Mouse (Mus musculus): ENCODE data around the gene Supt7l. TPM values are rescaled to one million over a fixed set of nuclear protein-coding genes. Genes with fewer than 3 reads are reported as not detected.

Gene Supt7l
- polyA plus RNA-seq, 1 experiment from 2014 or later, result 8.4 TPM

- Histone ChIP-seq H3K9me3 (ENCODE audit: control insufficient read depth, low read length) (no peaks in the 10 kb centered on the region), H3K27me3 (ENCODE audit: control insufficient read depth, insufficient read depth, low read length) (no peaks in the 10 kb centered on the region), H3K36me3 (ENCODE audit: control insufficient read depth, insufficient read depth, low read length) (no peaks in the 10 kb centered on the region), H3K4me2 (replicated peaks; ENCODE audit: low read depth) (no peak overlapping the region), H3K27ac (replicated peaks) (no peak overlapping the region), H3K4me3 (ENCODE audit: low read depth, low read length) (no peak overlapping the region), H3K9ac (ENCODE audit: low read length) (no peak overlapping the region), H3K4me1 (replicated peaks; ENCODE audit: control insufficient read depth, insufficient read depth) (peaks cover 3% of the 10 kb centered on the region; the same call in 1 of the 2 replicates)
- 82% methylated on average over 7 of the region's 7 CpGs for WGBS
- TF ChIP-seq EP300 (optimal IDR thresholded peaks at IDR 0.05) (no peak), CTCF (IDR thresholded peaks at IDR 0.05; ENCODE audit: low read depth) (no peak)
- DNase-seq (ENCODE audit: low spot score) (no peak), ATAC-seq (ENCODE audit: low FRiP score, low TSS enrichment) (no peak)
These were observed 38.4 kb upstream of the Supt7l start for GRCm38 (mm10) chr5:31566026-31566425.

GRCm38 (mm10) chr5:31564976-31565375 lies 37.4 kb upstream of the Supt7l start:
- DNase-seq (ENCODE audit: low spot score) (no peak), ATAC-seq (ENCODE audit: low FRiP score, low TSS enrichment) (0 out of 2 replicates have a peak, but pooled peaks have one; percentile 46)
- H3K4me2 ChIP-seq (replicated peaks; ENCODE audit: low read depth), result no peak overlapping the region
- H3K9ac ChIP-seq (ENCODE audit: low read length), result no peak overlapping the region
- peak overlapping the region; percentile 65; the same call in 1 of the 2 replicates for H3K27ac ChIP-seq (replicated peaks)
- TF ChIP-seq CTCF (IDR thresholded peaks at IDR 0.05; ENCODE audit: low read depth), result no peak
- no peak for TF ChIP-seq EP300 (optimal IDR thresholded peaks at IDR 0.05)
- H3K9me3 ChIP-seq (ENCODE audit: control insufficient read depth, low read length), result no peaks in the 10 kb centered on the region
- H3K27me3 ChIP-seq (ENCODE audit: control insufficient read depth, insufficient read depth, low read length), result no peaks in the 10 kb centered on the region
- no peaks in the 10 kb centered on the region for H3K36me3 ChIP-seq (ENCODE audit: control insufficient read depth, insufficient read depth, low read length)
- 71% methylated on average over 4 of the region's 4 CpGs for WGBS
- H3K4me3 ChIP-seq (ENCODE audit: low read depth, low read length), result no peak overlapping the region
- H3K4me1 ChIP-seq (replicated peaks; ENCODE audit: control insufficient read depth, insufficient read depth), result peaks cover 3% of the 10 kb centered on the region; the same call in 1 of the 2 replicates

DNA sequence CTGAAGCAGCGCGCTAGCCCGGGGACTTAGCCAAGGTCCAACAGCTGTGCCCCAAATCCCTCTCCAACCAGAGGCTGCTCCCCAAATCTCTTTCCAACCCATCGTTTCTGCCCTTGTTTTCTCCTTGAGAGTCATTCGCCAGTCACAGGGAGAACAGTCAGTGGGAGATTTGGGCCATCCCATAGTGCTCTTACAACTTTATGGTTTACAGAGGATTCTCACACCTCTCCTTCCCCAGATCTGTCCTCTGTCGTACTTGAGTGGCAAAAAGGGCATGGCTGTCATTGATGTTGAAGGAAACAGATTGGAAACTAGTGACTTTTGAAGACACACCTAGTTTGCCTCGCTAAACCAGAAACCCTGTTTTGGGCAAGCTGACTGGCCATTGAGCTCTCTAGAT lies 36.3 kb upstream of the Supt7l start:
- H3K27me3 ChIP-seq (ENCODE audit: control insufficient read depth, insufficient read depth, low read length), result no peaks in the 10 kb centered on the region
- H3K4me1 ChIP-seq (replicated peaks; ENCODE audit: control insufficient read depth, insufficient read depth), result peaks cover 3% of the 10 kb centered on the region; the same call in 1 of the 2 replicates
- H3K9me3 ChIP-seq (ENCODE audit: control insufficient read depth, low read length), result no peaks in the 10 kb centered on the region
- no peak overlapping the region for H3K4me3 ChIP-seq (ENCODE audit: low read depth, low read length)
- H3K9ac ChIP-seq (ENCODE audit: low read length), result peak overlapping the region; percentile 41; the same call in 1 of the 2 replicates
- H3K36me3 ChIP-seq (ENCODE audit: control insufficient read depth, insufficient read depth, low read length), result no peaks in the 10 kb centered on the region
- ATAC-seq (ENCODE audit: low FRiP score, low TSS enrichment) (no peak), DNase-seq (ENCODE audit: low spot score) (no peak)
- TF ChIP-seq CTCF (IDR thresholded peaks at IDR 0.05; ENCODE audit: low read depth), result no peak
- no peak for TF ChIP-seq EP300 (optimal IDR thresholded peaks at IDR 0.05)
- 0 out of 2 replicates have a peak overlapping the region, but pooled peaks have one; percentile 17 for H3K4me2 ChIP-seq (replicated peaks; ENCODE audit: low read depth)
- H3K27ac ChIP-seq (replicated peaks), result peak overlapping the region; percentile 65
- 24% methylated on average over 7 of the region's 7 CpGs for WGBS

GRCm38 (mm10) chr5:31563496-31563895 lies 35.9 kb upstream of the Supt7l start:
- peak; percentile 83 for DNase-seq (ENCODE audit: low spot score)
- Histone ChIP-seq H3K4me2 (replicated peaks; ENCODE audit: low read depth) (0 out of 2 replicates have a peak overlapping the region, but pooled peaks have one; percentile 17), H3K27ac (replicated peaks) (peak overlapping the region; percentile 65), H3K27me3 (ENCODE audit: control insufficient read depth, insufficient read depth, low read length) (no peaks in the 10 kb centered on the region), H3K36me3 (ENCODE audit: control insufficient read depth, insufficient read depth, low read length) (no peaks in the 10 kb centered on the region), H3K4me3 (ENCODE audit: low read depth, low read length) (no peak overlapping the region), H3K9me3 (ENCODE audit: control insufficient read depth, low read length) (no peaks in the 10 kb centered on the region), H3K4me1 (replicated peaks; ENCODE audit: control insufficient read depth, insufficient read depth) (peaks cover 3% of the 10 kb centered on the region; the same call in 1 of the 2 replicates), H3K9ac (ENCODE audit: low read length) (peak overlapping the region; percentile 41; the same call in 1 of the 2 replicates)
- ATAC-seq (ENCODE audit: low FRiP score, low TSS enrichment), result peak; percentile 40
- TF ChIP-seq EP300 (optimal IDR thresholded peaks at IDR 0.05), result no peak
- peak; percentile 99 for TF ChIP-seq CTCF (IDR thresholded peaks at IDR 0.05; ENCODE audit: low read depth)
- WGBS, result 6% methylated on average over 6 of the region's 6 CpGs

DNA sequence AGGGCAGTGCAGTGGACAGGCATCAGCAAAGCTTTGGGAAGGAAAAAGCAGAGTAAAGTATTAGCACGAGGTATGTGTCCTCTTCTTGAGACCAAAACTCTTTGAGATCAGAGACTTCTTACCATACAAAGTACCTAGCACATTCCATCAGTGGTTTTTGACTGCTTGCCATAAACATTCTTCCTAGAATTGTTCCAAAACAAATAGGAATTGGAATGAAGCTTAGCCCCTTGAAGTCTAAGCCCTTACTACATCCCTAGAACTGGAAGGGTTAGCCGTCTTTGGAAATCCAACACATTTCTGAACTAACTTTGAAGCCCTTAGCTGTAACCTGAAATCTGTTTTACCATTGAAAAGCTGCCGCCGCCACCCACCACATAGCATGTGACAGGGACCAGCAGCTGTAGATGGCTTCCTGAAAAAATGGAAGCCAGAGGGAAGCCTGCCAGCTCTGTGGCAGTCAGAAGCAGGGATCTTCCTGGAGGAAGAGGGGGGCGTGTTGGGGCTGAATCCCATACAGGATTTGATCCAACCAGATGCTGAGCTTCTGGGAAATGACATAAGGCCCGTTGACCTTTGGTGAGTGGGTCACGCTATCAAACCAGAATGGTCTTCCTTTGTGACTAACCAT lies 34.5 kb upstream of the Supt7l start:
- no peak for TF ChIP-seq EP300 (optimal IDR thresholded peaks at IDR 0.05)
- WGBS, result 64% methylated on average over 7 of the region's 7 CpGs
- DNase-seq (ENCODE audit: low spot score), result no peak
- no peaks in the 10 kb centered on the region for H3K9me3 ChIP-seq (ENCODE audit: control insufficient read depth, low read length)
- H3K36me3 ChIP-seq (ENCODE audit: control insufficient read depth, insufficient read depth, low read length), result no peaks in the 10 kb centered on the region
- H3K4me2 ChIP-seq (replicated peaks; ENCODE audit: low read depth), result no peak overlapping the region
- no peaks in the 10 kb centered on the region for H3K27me3 ChIP-seq (ENCODE audit: control insufficient read depth, insufficient read depth, low read length)
- ATAC-seq (ENCODE audit: low FRiP score, low TSS enrichment), result no peak; the same call in 1 of the 2 replicates
- peaks cover 3% of the 10 kb centered on the region; the same call in 1 of the 2 replicates for H3K4me1 ChIP-seq (replicated peaks; ENCODE audit: control insufficient read depth, insufficient read depth)
- H3K27ac ChIP-seq (replicated peaks), result no peak overlapping the region; the same call in 1 of the 2 replicates
- no peak overlapping the region for H3K9ac ChIP-seq (ENCODE audit: low read length)
- H3K4me3 ChIP-seq (ENCODE audit: low read depth, low read length), result no peak overlapping the region

GRCm38 (mm10) chr5:31560352-31560751 lies 32.7 kb upstream of the Supt7l start:
- DNase-seq (ENCODE audit: low spot score) (no peak), ATAC-seq (ENCODE audit: low FRiP score, low TSS enrichment) (no peak)
- Histone ChIP-seq H3K4me3 (ENCODE audit: low read depth, low read length) (no peak overlapping the region), H3K27me3 (ENCODE audit: control insufficient read depth, insufficient read depth, low read length) (no peaks in the 10 kb centered on the region), H3K36me3 (ENCODE audit: control insufficient read depth, insufficient read depth, low read length) (no peaks in the 10 kb centered on the region), H3K4me2 (replicated peaks; ENCODE audit: low read depth) (no peak overlapping the region), H3K9ac (ENCODE audit: low read length) (no peak overlapping the region), H3K4me1 (replicated peaks; ENCODE audit: control insufficient read depth, insufficient read depth) (peaks cover 3% of the 10 kb centered on the region; the same call in 1 of the 2 replicates), H3K9me3 (ENCODE audit: control insufficient read depth, low read length) (no peaks in the 10 kb centered on the region), H3K27ac (replicated peaks) (no peak overlapping the region)
- TF ChIP-seq EP300 (optimal IDR thresholded peaks at IDR 0.05), result no peak
- no peak for TF ChIP-seq CTCF (IDR thresholded peaks at IDR 0.05; ENCODE audit: low read depth)
- WGBS, result 94% methylated on average over 2 of the region's 2 CpGs
